Mouse (Mus musculus): Measurements from ENCODE around the gene Bfsp1.

Gene Bfsp1

GRCm38 (mm10) chr2:143862484-143863231, at the start of gene Bfsp1:
Bfsp1 (minus strand) TSS chr2:143863173.
- DNase-seq (ENCODE audit: low spot score in 2 of 2) = peak; percentile 36 to 61

- DNase-seq (ENCODE audit: low spot score in 2 of 2) = no peak
Observed at GRCm38 (mm10) chr2:143912199-143912598, 49.2 kb upstream of the Bfsp1 start.

DNA sequence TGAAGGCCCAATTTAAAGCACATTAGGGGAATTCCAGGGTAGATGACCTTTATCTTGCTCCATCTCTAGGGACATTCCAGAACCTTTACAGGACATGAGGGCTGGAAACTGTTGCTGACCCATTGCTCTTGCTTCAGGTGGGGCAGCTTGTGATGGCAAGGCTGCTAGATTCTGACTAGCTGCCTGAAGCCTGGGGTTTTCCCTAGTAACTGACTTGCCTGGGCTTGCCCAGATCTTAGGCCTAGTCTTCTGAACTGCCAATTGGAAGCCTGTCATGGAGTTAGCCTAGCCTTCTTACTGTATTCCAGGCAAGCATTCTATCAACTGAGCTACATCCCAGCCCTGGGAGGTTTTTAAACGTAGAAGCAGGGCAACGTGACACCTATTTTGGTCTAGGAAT, 46.3 kb upstream of the Bfsp1 start:
- DNase-seq (ENCODE audit: low spot score in 2 of 2) = no peak

DNA sequence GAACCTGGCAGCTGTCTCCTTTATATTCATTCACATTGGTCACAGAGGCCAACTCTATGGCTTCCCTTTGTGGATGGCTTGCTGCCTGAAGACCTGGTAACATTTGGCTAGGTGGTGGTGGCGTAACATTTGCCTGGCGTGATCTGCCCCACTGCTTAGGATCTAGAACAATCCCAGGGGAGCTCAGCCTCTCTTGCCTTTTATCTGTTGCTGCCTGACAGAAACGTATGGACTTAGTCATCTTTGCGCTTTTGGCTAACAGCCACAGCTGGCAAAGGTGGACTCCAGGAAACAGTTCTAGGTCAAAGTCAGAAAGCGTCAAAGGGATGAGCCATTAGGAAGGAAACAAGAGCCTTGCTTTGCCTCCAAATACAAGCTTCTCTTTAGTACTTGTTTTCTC, 41.9 kb upstream of the Bfsp1 start:
- no peak for DNase-seq (ENCODE audit: low spot score in 2 of 2)

- no peak for DNase-seq (ENCODE audit: low spot score in 2 of 2)
Observed at GRCm38 (mm10) chr2:143903376-143904045, 40.5 kb upstream of the Bfsp1 start.

- no peak for DNase-seq (ENCODE audit: low spot score in 2 of 2)
Observed at GRCm38 (mm10) chr2:143900821-143901351, 37.9 kb upstream of the Bfsp1 start.

- no peak for DNase-seq (ENCODE audit: low spot score in 2 of 2)
Observed at GRCm38 (mm10) chr2:143899470-143900220, 36.7 kb upstream of the Bfsp1 start.

DNA sequence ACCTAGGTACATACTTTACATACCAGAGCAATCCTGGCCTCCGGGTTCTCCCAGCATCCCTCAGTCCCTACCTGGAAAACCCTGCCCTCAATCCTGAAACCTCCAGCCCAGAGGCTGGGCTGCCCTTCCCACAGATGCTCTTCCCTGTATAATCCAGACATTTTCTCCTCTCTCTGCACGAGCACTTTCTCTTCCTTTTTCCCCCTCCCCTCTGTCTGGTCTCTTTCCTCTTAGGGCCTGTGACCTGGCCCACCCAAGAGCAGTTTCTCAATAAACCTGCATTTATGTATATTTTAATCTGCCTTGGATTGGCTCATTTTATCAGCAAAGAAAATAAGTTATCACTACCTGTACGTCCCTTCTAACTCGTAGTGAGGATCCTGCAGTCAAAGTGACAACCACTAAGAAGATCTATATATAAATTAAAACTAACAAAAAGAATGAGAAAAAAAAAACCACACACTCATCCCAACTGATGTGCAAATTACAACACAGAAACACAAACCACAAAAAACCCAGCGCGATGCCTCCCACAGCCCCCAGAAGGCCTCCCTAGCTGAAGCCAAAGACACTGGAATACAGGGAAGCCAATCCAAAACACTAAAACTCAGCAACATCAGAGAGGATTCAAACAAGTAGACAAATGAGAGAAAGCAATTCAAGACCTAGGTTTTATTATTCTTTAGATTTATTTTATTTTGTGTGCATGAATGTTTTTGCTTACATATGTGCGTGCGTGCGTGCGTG, 28.5 kb upstream of the Bfsp1 start:
- DNase-seq (ENCODE audit: low spot score in 2 of 2) = no peak

GRCm38 (mm10) chr2:143889860-143890433, 27.0 kb upstream of the Bfsp1 start:
- no peak for DNase-seq (ENCODE audit: low spot score in 2 of 2)

DNA sequence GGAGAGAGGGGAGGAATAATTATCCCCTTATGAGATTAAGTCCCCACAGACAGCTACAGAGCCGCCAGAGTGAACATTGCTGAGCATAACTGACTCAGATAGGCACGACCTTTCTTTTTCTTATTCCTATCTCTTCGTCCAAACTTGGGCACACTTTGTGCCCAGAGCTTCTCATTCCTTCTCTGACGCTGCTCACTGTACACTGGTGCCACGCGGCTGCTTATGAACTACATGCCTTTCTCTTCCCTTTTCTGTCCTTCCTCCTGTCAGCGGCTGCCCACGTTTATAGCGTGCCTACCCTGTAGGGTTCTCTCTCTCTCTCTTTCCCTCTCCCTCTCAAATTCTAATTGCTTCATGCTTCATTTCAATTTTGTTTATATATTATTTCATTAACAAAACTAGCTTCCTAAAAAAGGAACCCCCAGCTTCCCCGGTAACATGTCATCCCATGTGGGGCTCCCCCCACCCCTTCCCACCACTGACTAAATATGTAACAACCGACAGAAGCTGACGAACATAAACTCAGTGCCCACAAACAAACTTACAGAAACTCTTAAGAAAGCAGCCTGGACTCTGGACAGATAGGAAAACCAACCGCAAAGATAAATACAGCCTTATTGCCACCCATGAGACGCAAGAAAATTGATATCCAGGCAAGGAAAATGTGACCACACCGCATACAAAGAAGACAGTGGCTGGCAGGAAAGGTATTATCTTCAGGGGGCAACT, 26.3 kb upstream of the Bfsp1 start:
- DNase-seq (ENCODE audit: low spot score in 2 of 2) = no peak

GRCm38 (mm10) chr2:143882606-143883288, 19.8 kb upstream of the Bfsp1 start:
- DNase-seq (ENCODE audit: low spot score in 2 of 2) = no peak

GRCm38 (mm10) chr2:143882002-143882401, 19.0 kb upstream of the Bfsp1 start:
- peak; percentile 64 to 81 for DNase-seq (ENCODE audit: low spot score in 2 of 2)

DNA sequence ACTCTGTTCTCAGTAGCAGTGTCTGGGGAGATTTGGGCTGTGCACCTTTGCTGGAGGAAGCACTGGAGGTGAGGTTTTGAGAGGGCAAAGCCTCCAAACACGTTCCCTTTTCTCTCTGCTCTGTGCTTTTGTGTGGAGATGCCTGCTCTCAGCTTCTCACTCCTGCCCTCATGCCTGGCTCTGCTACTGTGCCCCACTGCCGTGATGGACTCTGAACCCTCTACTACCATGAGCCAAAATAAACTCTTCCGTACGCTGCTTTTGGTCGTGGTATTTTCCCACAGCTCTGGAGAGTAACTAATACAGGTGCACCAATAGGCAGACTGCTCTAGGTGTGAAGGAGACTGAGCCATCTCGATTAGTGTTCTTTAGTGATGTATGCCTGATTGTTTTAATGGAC, 16.3 kb upstream of the Bfsp1 start:
- no peak for DNase-seq (ENCODE audit: low spot score in 2 of 2)

- no peak for DNase-seq (ENCODE audit: low spot score in 2 of 2)
Observed at GRCm38 (mm10) chr2:143876929-143877632, 14.1 kb upstream of the Bfsp1 start.

DNA sequence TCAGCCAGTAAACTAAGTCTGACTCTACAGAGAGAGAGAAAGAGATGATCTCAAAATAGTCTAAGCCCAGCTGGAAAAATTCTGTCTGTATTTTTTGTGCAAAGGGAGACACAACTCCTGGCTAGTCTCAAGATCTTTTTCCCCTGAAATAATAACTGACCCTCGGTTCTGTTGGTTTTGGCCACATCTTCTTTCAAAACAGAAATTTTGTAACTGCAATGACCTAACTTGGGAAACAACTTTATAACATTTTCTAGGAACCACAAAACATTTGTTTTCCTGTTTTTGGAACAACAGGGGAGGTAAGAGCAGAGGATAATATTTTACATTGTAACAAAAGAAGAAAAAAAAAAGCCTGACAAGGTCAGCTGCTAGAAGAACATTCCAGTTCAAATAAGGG, 13.1 kb upstream of the Bfsp1 start:
- no peak for DNase-seq (ENCODE audit: low spot score in 2 of 2)

DNA sequence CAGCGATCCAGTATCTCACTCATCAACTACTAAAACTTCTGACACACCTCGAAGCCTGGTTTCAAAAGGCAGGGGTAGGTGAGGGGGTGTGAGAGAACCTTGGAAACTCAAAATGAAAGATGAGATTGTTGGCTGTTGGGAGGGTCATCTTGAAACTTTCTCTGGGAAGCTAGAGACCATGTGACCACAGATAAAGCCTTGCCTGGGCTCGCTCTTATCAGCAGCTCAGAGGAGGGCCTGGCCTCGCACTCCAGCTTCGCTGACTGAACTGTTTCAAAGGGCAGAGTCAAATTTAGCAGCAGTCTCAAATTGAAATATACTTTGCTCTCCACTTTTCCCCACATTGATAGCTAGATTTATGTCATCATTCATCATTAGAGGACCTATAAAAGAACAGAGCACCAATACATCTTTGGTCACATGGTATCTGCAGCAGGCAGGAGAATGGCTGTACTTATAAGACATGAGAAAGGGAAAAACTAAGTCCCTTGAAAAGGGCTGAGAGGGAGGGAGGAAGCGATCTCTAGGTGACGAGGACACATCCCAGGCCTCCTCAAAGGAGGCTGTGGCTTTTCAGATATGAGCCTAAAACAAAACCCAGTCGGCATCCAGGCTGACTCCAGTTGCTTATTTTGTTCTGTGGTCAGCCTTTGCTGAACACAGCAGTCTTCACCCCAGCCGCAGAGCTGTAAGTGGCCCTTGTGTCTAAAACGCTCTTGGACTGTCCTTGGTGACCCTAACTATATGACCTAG, 8.1 kb upstream of the Bfsp1 start:
- DNase-seq (ENCODE audit: low spot score in 2 of 2) = no peak

DNA sequence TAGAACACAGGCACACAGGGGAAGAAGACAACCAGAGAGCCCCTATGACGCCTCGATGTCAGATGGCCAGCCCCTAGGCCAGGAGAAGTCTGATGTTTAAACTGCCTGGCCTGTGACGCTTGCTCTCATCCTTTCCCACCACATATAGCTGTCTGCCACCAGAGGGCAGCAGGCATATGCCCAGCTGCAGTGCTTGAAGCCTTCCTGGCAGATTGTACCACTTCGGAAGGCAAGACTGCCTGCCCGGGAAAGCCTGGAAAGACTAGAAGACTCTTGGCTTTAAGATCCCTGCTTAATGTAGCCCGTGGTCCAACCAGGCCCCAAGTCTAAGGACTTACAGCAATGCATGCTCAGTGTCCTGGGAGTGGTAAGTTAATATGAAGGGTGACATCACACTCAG, 4.4 kb upstream of the Bfsp1 start:
- DNase-seq (ENCODE audit: low spot score in 2 of 2) = peak; percentile 89

DNA sequence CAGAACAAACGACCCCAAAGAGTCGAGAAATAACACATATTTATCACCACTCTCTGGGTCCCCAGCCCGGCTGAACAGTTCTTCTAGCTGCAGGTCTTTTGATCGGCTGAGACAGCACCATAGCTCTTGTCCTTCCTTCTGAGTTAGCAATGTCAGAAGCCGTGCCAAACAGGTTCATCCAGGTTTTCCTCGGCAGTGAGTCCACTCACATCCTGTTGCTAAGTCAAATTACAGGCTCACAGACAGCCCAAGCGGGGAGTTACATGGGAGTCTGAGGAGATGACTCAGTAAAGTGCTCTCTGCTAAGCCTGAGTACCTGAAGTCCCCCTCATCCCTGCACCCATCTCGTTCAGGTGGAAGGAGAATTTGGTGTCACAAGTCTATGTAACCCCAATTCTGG, 1.6 kb upstream of the Bfsp1 start:
- no peak for DNase-seq (ENCODE audit: low spot score in 2 of 2)

DNA sequence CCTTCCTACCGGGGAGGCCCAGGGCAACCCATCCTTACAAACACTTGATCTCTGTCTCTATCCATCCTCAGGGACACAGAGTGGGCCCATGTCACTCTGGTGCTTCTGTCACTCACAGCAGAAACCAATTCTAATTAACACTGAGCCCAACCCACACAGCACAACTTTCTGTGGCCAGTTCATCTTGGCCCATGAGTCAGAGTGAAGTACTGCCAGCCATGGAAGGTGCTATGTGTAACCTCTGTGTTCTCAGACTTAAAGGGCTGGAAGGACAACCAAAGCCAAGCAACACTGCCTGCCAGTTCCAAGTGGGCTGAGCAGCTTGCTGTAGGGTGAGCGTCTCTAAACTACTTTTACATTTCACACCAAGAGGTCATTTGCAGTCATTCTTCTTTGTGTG, 3.8 kb downstream of the Bfsp1 start:
- DNase-seq (ENCODE audit: low spot score in 2 of 2) = no peak

All from right cerebral cortex, postnatal 10 days (tissue).